Mouse (Mus musculus) telencephalon, adult 2 months (tissue): ENCODE data around the gene P2rx4.
"Not testable (repeated sequence)": the region's sequence is repeated elsewhere in the genome, so short reads cannot be mapped to it uniquely, and the experiment has no call there.

Experiments used
- DNase-seq: peaks from one replicate; pipeline ENCODE4 v3.0.0-alpha.2; 2011; ENCODE audit warnings: low read depth, low spot score

The P2rx4 gene

GRCm38 (mm10) chr5:122707276-122708181 is at the start of gene P2rx4:
TSS of gene P2rx4 (plus strand) at chr5:122707544.
- DNase-seq = peak; percentile 76

- no peak for DNase-seq
Observed at GRCm38 (mm10) chr5:122662501-122662900, 44.8 kb upstream of the P2rx4 start.

- no peak for DNase-seq
Observed at GRCm38 (mm10) chr5:122665036-122665435, 42.3 kb upstream of the P2rx4 start.

- no peak for DNase-seq
Observed at GRCm38 (mm10) chr5:122668981-122669897, 38.1 kb upstream of the P2rx4 start.

- DNase-seq = not testable (repeated sequence)
Observed at GRCm38 (mm10) chr5:122671641-122672040, 35.7 kb upstream of the P2rx4 start.

- no peak for DNase-seq
Observed at GRCm38 (mm10) chr5:122672298-122672697, 35.0 kb upstream of the P2rx4 start.

GRCm38 (mm10) chr5:122676002-122676401 is 31.3 kb upstream of the P2rx4 start:
- DNase-seq = no peak

DNA sequence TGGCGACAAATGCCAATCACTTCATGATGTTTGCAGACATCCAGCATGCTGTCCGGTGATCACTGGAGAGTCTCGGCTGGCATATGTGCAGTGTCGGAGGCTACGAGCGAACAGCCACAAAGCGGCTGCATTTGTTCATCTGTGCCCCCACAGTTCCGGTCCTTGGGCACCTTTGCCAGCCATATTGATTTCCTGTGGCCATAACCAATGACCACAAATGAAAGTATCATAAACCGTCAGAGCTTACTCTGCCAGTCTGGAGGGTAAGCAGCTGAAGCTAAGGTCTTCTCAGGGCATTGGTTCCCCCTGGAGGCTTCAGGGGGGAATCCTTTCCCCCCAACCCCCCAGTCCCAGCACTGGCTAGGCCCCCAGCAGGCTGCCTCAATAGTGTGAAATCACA is 29.4 kb upstream of the P2rx4 start:
- no peak for DNase-seq

GRCm38 (mm10) chr5:122679881-122680280 is 27.5 kb upstream of the P2rx4 start:
- no peak for DNase-seq

GRCm38 (mm10) chr5:122681276-122681675 is 26.1 kb upstream of the P2rx4 start:
- DNase-seq = no peak

- DNase-seq = no peak
Observed at GRCm38 (mm10) chr5:122683926-122684325, 23.4 kb upstream of the P2rx4 start.

DNA sequence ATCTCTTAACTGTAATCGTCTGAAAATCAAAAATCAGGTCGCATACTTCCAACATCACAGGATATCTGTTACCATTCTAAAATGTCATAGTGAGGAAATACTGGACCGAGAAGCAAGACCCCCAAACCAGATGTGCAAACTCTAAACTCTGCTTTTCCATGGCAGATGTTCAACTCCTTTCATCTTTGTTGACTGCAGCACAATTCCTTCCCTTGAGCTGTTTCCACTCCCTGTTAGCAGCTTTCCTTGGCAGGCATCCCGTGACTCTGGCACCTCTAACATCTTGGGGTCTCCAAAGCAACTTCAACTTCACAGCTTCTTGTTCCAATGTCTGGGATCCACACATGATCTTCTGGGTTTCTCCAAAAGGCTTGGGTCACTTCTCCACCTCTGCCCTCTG is 20.0 kb upstream of the P2rx4 start:
- DNase-seq = no peak

- DNase-seq = no peak
Observed at GRCm38 (mm10) chr5:122689153-122689552, 18.2 kb upstream of the P2rx4 start.

DNA sequence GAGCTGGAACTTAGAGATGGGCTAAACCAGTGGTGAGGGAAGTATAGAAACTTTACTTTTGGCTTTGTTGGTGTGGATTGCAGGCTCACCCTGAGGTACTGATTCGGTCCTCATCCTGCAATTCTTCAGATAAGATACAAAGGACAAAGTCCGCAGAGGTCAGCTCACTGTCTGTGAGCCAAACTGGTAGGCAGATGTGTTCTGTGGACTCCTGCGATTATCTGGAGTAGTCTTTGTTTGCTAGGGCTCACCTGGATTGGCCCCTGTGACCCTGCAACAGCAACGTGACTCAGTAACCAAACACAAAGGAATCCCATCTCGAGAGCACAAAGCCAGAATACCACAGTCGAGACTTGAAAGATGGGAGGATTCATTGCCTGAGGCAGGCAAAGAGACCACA is 16.9 kb upstream of the P2rx4 start:
- DNase-seq = no peak

DNA sequence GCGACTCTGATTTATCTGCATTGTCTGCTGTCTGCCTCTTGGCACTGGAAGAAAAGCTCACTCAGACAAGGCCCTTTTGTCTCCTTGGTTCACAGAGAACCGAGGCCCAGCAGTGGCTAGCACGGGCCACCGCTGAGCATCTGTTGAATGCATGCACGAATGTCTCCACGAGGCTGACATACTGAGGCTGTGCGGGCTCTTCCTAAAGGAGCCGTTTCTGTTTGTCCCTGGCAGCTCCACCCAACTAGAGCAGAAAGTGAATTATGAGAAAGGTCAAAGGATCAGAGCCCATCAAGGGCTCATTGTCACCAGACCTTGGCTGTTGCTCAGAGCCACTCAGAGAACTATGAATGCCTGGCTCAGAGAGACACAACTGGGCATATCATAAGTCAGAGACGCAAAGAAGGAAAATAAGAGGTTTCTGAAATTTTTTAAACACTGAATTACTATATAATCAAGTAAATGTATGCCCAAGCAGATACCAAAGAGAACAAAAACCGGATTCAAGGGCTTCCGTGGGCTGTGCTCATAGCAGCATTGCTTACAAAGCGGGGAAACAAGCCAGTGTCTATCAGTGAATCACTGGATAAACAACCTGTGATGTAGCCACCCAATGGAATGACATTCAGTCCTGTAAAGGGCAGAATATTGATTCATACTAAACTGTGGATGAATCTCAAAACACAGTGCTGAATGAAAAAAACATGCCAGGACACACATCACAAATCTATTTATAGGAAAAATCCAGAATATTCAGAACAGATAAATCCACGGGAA is 13.7 kb upstream of the P2rx4 start:
- peak; percentile 81 for DNase-seq

GRCm38 (mm10) chr5:122695516-122695915 is 11.8 kb upstream of the P2rx4 start:
- no peak for DNase-seq

DNA sequence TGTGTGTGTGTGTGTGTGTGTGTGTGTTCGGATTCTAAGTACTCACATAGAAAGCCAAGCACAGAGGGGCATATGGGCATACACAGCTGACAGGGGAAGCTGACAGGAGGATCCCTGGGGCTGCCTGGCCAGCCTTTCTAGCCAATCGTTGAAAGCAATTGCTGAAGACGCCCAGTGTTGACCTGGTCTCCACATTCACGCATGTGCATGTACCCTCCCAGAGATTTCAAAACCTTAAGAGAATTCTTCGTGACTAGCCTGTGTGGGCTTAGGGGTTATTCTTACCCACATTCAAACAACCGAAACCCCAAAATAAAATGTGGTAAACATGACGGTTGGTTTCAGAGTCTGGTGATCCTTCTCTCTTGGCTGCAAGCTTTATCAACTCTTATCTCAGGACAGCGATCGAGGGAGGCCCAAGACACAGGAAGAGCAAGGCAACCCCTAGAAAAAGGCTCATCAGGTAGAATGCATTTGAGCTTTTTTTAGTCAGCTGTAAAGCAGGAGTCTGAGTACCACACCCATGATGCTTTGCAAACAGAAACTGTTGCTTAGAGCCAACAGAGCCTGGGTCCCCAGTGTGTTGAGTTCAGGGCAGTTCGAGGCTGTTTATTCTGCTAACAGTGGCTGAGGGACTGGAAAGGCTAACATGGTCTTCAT is 9.2 kb upstream of the P2rx4 start:
- no peak for DNase-seq

DNA sequence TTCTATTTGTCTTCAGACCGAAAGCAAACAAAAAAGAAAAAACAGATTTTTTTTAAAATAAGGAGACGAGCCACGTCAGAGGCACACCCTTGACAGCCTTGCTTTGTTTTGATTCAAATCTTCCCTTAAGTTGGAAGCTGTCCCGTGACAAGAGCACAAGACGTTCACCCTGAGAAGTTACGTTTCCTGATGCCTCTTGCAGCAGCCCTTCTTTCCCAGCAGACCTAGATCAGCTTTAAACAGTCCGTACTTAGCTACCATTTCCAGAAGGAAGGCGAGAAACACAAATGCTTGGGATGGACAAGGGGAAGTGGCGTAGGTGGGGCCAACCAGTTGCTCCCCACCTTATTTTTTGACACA is 8.7 kb upstream of the P2rx4 start:
- no peak for DNase-seq

GRCm38 (mm10) chr5:122700109-122700836 is 7.1 kb upstream of the P2rx4 start:
- DNase-seq = no peak

DNA sequence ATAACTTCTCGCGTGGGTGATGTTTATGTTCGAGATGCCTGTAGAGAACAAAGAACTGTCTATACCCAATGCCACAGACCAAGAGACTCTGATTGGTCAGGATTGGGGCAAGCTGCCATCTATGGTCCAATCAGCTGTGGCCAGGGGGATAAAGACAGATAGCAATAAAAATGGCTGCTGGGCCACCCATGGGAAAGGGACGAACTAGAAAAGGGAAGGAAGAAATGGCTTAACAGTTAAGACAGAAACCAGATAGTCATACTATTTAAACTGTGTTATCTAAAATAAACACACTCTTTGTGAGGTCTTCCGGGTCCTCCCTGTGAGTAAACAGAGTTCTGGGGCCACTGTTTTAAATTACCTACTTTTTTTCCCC is 6.5 kb upstream of the P2rx4 start:
- no peak for DNase-seq

DNA sequence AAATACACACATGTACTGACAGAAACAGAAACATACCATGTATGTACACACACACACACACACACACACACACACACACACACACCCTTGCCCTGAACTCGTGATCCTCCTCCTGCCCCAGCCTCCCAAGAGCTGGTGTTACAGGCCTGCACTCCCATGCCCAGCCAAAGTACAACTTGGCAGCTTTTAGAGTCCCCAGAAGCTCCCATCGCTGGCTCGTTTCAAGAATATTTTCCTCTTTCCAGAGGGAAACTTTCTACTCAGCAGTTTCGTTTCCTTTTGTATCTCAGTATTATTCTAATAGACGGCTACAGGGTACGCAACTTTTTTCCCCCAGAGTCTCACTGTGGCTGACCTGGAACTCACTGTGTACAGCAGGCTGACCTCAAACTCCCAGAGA is 5.2 kb upstream of the P2rx4 start:
- DNase-seq = no peak
